Mouse (Mus musculus) layer of hippocampus, adult 9-11 months (tissue): ENCODE measurements around the gene Gm10840.

Experiments
- DNase-seq: peaks from one replicate; pipeline ENCODE4 v3.0.0; 2022

Gene Gm10840

DNA sequence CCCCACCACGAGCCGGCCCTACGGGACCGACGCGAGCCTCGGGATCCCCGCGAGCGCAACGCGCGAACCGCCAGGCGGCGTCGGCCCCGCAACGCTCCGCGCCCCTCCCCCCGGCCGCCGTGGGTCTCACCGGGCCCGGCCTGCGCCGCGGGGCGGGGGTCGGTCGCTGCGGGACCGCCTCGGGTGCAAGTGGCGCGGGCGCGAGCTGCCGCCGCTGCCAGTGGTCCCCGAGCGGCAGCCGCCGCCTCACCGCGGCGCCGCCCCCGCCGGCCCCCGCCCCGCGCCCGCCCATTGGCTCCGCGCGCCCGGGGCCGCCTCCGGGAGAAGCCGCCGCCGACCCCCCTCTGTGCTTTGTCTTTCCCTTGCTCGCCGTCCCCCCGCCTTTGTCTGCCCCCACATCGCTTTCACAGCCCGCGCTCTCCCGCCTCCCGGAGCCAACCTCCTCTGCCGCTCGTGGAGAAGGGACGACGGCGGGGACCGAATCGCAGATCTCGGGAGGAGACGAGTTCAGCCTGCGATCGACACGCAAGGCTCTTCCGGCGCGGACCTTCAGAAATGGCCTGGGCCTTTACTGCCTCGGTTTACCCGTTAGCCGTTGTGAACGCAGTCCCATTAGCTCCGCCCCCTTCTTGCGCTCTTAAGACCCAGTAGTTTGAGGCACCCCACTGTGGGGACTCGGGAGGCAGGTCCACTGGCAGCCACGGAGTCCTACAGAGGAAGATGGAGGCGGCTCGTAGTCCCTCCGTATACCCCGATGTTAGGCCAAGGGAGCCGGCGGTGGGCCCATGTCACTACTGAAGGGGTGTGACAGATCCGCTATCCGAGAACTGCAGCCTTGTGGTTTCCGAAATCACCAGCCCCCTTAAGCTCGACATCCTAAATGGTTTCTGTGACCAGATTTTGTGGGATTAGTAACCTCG, 469 bp upstream of the Gm10840 start:
- peak; percentile 89 for DNase-seq

GRCm38 (mm10) chr11:106162237-106162636, 1.6 kb downstream of the Gm10840 start:
- no peak for DNase-seq

DNA sequence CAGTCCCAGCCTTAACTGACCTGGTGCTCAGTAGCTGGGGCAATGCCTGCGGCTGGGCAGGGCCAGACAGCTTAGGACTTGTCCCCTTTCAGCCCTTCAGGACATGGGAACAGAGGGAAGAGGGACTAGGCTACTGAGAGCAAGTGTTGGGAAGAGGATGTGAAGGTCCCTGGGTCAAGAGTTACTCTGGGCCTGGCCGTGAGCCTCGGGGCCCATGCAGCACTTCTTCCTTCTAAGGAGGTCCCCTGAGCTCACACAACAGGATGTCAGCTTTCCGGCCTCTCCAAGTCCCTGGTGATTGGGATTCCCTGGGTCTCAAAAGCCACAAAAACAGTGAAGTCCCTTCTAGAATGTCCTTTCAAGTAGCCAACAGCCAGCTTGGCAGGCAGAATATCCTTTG, 2.9 kb downstream of the Gm10840 start:
- no peak for DNase-seq

DNA sequence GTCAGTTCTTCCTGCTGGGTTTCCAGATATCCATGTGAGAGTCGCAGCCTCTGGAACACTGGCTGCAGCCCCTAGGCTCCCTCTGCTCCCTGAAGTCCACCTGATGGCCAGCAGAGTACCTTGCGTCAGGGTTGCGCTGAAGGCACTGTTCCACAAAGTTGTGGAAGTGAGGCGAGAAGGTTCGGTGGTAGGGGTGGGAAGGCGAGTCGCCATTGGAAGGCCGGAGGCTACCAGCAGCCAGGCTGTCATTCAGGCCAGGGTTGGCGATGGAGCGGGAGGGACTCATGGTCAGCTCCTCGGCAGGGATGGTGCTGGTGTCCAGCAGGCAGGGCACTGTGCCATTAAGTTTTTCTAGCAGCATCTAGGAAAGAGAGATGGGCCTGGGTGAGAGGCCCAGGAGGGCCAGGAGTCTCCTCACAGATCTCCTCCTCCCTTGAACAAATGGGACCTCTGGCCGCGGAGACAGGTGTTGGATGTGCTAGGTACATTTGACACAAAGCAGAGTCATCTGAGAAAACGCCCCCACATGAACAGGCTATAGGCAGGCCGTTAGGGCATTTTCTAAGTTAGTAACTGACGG, 4.0 kb downstream of the Gm10840 start:
- no peak for DNase-seq

DNA sequence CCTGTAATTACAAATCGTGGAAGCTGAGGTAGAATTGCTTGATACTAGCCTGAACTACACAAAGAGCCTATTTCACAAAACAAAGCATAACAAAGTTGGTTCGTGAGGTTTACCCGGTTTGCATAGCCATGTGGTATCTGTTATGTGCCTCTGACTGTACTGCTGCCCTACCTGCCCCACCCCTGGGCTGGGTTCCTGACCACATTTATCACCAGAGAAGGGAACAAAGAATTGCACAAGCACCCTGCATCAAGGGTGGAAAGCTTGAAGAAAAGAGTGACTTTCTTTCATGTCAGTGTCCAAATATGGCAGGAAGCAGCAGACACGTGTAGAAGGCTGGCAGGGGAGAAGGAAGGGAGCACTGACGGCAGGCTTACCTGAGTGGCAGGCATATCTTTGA, 6.8 kb downstream of the Gm10840 start:
- no peak for DNase-seq

DNA sequence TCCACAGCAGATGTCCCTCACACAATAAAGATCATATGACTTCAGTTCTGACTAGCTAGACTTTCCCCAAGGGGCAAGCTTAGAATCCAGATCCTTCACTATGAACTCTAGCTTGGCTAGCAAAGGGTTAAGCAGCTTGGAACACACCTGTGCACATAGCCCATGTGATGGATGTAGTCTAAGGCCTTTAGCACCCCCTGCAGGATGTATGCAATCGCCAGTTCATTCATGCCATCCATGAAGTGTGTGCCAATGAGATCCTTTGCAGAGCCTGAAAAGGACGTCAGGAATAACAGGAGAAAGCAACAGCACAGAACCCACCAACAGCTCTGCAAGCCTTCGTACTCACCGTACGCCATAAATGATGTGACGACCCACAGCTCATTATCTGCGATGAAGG, 10.2 kb downstream of the Gm10840 start:
- no peak for DNase-seq

GRCm38 (mm10) chr11:106173228-106173627, 12.6 kb downstream of the Gm10840 start:
- DNase-seq, result no peak

GRCm38 (mm10) chr11:106174372-106174771, 13.7 kb downstream of the Gm10840 start:
- DNase-seq, result no peak

- DNase-seq, result no peak
These were observed 14.4 kb downstream of the Gm10840 start for GRCm38 (mm10) chr11:106175081-106175480.

DNA sequence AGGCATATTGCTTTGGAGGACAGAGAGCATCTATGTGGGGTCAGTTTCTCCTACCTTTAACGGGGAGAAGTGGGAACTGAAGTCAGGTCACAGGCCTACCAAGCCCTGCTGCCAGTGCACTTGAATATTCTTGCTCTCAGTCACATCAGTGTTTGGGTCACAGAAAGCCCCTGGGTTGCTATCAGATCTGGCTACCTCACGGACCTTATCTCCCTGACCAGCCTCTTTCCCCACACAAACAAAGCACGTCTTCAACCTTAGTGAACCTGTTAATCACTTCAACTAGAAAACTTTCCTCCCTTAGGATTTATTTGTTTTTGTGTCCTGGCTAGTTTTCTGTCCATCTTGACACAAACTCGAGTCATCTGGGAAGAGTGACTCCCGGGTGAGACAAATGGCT, 15.7 kb downstream of the Gm10840 start:
- no peak for DNase-seq

DNA sequence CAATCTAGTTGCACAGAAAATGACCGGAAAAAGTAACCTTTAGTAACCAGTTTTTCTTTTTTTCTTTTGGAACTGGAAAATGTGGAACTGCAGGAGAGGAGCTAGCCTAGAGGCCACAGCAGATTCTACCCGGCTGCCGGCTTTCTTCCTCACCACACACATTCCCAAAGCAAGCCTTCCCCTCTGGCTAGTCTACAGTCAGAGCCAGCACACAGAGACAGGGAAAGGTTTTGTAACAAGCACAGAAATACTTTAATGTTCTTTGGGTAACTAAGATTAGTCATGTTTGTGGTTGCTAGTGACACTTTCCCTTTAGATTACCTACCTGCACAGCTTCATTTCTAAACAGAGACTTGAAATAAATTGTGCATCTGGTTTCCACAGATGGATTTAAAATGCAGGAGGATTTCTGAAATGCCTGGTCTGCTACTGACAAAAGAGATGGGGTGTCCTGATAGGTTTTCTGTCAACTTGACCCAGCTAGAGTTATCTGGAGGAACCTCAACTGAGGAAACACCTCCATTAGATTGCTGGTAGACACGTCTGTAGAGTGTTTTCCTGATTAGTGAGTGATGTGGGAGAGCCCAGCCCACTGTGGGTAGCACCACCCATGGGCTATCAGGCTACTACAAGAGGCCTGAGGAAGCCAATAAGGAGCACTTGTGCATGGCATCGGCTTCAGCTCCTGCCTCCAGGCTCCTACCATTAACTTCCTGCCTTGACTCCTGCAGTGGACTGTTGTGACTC, 17.6 kb downstream of the Gm10840 start:
- no peak for DNase-seq

GRCm38 (mm10) chr11:106179711-106180448, 19.2 kb downstream of the Gm10840 start:
- DNase-seq, result peak; percentile 76

DNA sequence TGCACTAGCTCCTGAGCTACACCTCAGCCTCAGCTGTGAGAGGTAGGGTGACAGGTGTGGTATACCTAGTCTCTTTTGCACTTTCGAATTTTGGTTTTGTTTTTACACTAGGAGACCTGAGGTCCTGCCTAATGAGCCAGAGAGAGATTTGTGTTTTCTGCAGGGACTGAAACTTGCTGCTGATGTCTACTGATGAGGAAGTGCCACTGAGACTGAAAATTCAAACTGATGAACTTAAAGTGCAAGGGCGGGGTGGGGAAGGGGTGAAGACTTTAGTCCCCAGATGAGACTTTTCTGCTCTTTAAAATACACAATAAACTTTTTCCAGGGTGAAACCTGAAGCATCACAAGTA, 19.8 kb downstream of the Gm10840 start:
- no peak for DNase-seq

DNA sequence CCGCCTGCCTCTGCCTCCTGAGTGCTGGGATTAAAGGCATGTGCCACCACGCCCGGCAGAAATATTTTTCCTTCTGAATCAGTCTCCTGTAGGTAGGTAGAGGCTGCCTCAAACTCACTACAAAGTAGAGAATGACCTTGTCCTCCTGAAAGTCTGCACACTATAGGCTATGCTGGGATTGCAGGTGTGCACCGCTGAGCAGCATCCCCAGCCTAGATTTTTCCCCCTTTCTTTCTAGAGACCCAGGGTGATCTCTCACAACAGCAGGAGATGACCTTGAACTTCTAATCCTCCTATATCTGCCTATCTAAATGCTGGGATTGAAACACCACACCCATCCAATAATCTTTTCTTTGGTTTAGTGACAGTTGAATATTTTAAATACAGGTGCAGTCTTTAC, 26.7 kb downstream of the Gm10840 start:
- no peak for DNase-seq

DNA sequence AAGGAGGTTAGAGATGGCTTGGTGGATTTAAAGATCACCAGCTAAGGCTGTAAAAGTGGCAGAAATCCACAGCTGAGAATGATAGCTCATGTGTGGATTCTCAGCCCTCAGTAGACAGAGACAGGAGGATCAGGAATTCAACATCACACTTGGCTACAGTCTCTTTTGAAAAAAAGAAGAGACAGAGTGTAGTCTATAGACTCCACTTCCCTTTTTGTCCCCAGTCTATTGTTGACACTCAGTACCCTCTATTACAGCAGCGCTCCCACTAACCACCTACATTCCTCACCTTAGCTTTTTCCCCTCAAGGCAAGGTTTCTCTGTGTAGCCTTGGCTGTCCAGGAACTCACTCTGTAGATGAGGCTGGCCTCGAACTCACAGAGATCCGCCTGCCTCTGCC, 31.1 kb downstream of the Gm10840 start:
- DNase-seq, result no peak

GRCm38 (mm10) chr11:106192241-106192640, 31.6 kb downstream of the Gm10840 start:
- no peak for DNase-seq

- no peak for DNase-seq
These were observed 32.2 kb downstream of the Gm10840 start for GRCm38 (mm10) chr11:106192657-106193370.

GRCm38 (mm10) chr11:106193371-106194154, 32.9 kb downstream of the Gm10840 start:
- peak; percentile 96 for DNase-seq

DNA sequence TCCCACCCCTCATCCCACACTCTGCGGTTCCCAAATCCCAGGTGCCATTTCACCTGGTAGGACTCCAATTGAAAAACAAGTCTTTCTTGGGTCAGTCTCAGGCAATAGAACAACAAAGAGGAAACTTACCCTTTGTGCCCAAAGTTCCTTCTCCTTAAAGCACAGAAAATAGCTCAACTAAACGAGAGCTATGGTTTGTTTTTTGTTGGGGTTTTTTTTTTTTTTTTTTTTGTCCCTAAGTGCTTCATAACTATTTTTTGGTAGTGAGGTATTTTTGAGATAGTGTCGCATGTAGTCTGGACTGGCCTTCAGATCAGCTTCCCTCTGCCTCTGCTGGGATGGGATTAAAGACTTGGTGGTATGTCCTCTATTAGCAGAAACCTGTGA, 33.5 kb downstream of the Gm10840 start:
- DNase-seq, result no peak

DNA sequence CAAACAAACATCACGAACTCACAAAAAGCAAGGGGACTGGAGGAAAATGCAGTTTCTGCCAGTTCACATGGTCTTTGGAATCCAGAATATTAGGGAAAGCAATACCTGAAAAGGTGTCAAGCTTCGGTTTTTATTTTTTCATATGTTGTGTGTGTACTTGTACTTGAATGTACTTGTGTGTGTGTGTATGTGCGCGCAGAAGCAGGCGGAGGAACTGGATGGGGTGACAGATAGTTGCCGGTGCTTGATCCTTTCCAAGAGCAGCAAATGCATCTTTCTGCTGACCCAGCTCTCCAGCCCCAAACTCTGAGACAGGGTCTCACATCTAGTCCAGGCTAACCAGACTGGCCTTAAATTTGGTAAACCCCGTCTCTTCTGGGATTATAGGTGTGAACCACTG, 34.2 kb downstream of the Gm10840 start:
- no peak for DNase-seq

- DNase-seq, result no peak
These were observed 34.7 kb downstream of the Gm10840 start for GRCm38 (mm10) chr11:106195341-106195740.

DNA sequence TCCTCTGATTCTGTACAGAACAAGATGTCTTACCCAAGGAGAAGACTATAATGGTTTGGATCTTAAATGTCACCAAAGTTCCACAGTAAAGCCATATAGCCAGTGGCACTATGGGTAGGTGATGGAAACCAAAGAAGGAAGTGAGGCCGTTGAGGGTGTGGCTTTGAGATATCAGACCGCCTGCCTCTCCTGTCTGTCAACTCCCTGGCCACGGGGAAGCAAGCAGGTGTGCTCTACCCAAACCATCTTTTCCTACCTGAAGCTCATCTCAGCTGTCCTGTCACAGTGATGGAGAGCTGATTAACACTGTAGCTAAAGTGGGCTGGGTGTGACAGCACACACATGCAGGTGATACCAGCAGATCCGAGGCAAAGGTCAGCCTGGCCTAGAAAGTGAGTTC, 37.6 kb downstream of the Gm10840 start:
- DNase-seq, result no peak
